Mouse (Mus musculus): ENCODE measurements at regions not wholly inside any gene's neighbourhood (a gene's known extent, or its start where the extent isn't known, plus 50 kb on each side); places are given as distances from the start of the nearest gene placed in this dataset.

GRCm38 (mm10) chr11:23169742-23170428 lies 86.0 kb upstream of the Xpo1 start:
- no peak for ATAC-seq
- H3K36me3 ChIP-seq (ENCODE audit: control insufficient read depth, insufficient read depth): no peaks in the 10 kb centered on the region
- no peak for TF ChIP-seq CTCF (IDR thresholded peaks at IDR 0.05; ENCODE audit: low read depth)

GRCm38 (mm10) chr11:23170813-23171212 lies 85.0 kb upstream of the Xpo1 start:
- Histone ChIP-seq H3K27me3 (replicated peaks; ENCODE audit: control insufficient read depth, insufficient read depth, low read length) (no peaks in the 10 kb centered on the region), H3K4me1 (replicated peaks; ENCODE audit: control insufficient read depth, insufficient read depth, low read length) (no peaks in the 10 kb centered on the region), H3K27ac (ENCODE audit: low read depth, low read length) (no peak overlapping the region), H3K4me2 (replicated peaks; ENCODE audit: low read depth) (no peak overlapping the region), H3K36me3 (ENCODE audit: control insufficient read depth, insufficient read depth) (no peaks in the 10 kb centered on the region), H3K4me3 (ENCODE audit: low read depth, low read length) (no peak overlapping the region), H3K9me3 (ENCODE audit: control insufficient read depth) (no peaks in the 10 kb centered on the region), H3K9ac (ENCODE audit: low read depth, low read length) (no peak overlapping the region)
- no peak for ATAC-seq
- 72% methylated on average over 2 of the region's 2 CpGs for WGBS
- TF ChIP-seq CTCF (IDR thresholded peaks at IDR 0.05; ENCODE audit: low read depth): no peak

More at GRCm38 (mm10) chr11:23169742-23170428, 86.0 kb upstream of the Xpo1 start:
- Histone ChIP-seq H3K9me3 (ENCODE audit: control insufficient read depth) (no peaks in the 10 kb centered on the region), H3K4me2 (replicated peaks; ENCODE audit: low read depth) (no peak overlapping the region), H3K27ac (ENCODE audit: low read depth, low read length) (no peak overlapping the region), H3K27me3 (replicated peaks; ENCODE audit: control insufficient read depth, insufficient read depth, low read length) (no peaks in the 10 kb centered on the region), H3K4me1 (replicated peaks; ENCODE audit: control insufficient read depth, insufficient read depth, low read length) (no peaks in the 10 kb centered on the region), H3K4me3 (ENCODE audit: low read depth, low read length) (no peak overlapping the region), H3K9ac (ENCODE audit: low read depth, low read length) (no peak overlapping the region)
- 39% methylated on average over 3 of the region's 3 CpGs for WGBS

GRCm38 (mm10) chr11:23171760-23172159 lies 84.1 kb upstream of the Xpo1 start:
- Histone ChIP-seq H3K4me3 (ENCODE audit: low read depth, low read length) (no peak overlapping the region), H3K36me3 (ENCODE audit: control insufficient read depth, insufficient read depth) (no peaks in the 10 kb centered on the region), H3K4me1 (replicated peaks; ENCODE audit: control insufficient read depth, insufficient read depth, low read length) (no peaks in the 10 kb centered on the region), H3K9ac (ENCODE audit: low read depth, low read length) (no peak overlapping the region), H3K9me3 (ENCODE audit: control insufficient read depth) (no peaks in the 10 kb centered on the region), H3K27me3 (replicated peaks; ENCODE audit: control insufficient read depth, insufficient read depth, low read length) (no peaks in the 10 kb centered on the region), H3K27ac (ENCODE audit: low read depth, low read length) (no peak overlapping the region), H3K4me2 (replicated peaks; ENCODE audit: low read depth) (no peak overlapping the region)
- WGBS: 100% methylated on average over 1 of the region's 1 CpGs
- no peak for TF ChIP-seq CTCF (IDR thresholded peaks at IDR 0.05; ENCODE audit: low read depth)
- no peak for ATAC-seq

- no peak overlapping the region for H3K4me2 ChIP-seq (replicated peaks; ENCODE audit: low read depth)
- no peaks in the 10 kb centered on the region for H3K36me3 ChIP-seq (ENCODE audit: control insufficient read depth, insufficient read depth)
- no peak overlapping the region for H3K4me3 ChIP-seq (ENCODE audit: low read depth, low read length)
- H3K9me3 ChIP-seq (ENCODE audit: control insufficient read depth): no peaks in the 10 kb centered on the region
- ATAC-seq: no peak
- H3K27me3 ChIP-seq (replicated peaks; ENCODE audit: control insufficient read depth, insufficient read depth, low read length): no peaks in the 10 kb centered on the region
- no peak overlapping the region for H3K9ac ChIP-seq (ENCODE audit: low read depth, low read length)
- H3K27ac ChIP-seq (ENCODE audit: low read depth, low read length): no peak overlapping the region
- no peaks in the 10 kb centered on the region for H3K4me1 ChIP-seq (replicated peaks; ENCODE audit: control insufficient read depth, insufficient read depth, low read length)
- 78% methylated on average over 7 of the region's 7 CpGs for WGBS
- TF ChIP-seq CTCF (IDR thresholded peaks at IDR 0.05; ENCODE audit: low read depth): no peak
Measured at GRCm38 (mm10) chr11:23181647-23182046, 74.2 kb upstream of the Xpo1 start.

- Histone ChIP-seq H3K4me2 (replicated peaks; ENCODE audit: low read depth) (no peak overlapping the region), H3K9ac (ENCODE audit: low read depth, low read length) (no peak overlapping the region), H3K4me3 (ENCODE audit: low read depth, low read length) (no peak overlapping the region), H3K9me3 (ENCODE audit: control insufficient read depth) (no peaks in the 10 kb centered on the region), H3K36me3 (ENCODE audit: control insufficient read depth, insufficient read depth) (no peaks in the 10 kb centered on the region), H3K27ac (ENCODE audit: low read depth, low read length) (no peak overlapping the region), H3K4me1 (replicated peaks; ENCODE audit: control insufficient read depth, insufficient read depth, low read length) (no peaks in the 10 kb centered on the region), H3K27me3 (replicated peaks; ENCODE audit: control insufficient read depth, insufficient read depth, low read length) (no peaks in the 10 kb centered on the region)
- no peak for ATAC-seq
- 0 out of 2 replicates have a peak, but pooled peaks have one; percentile 24 for TF ChIP-seq CTCF (IDR thresholded peaks at IDR 0.05; ENCODE audit: low read depth)
- 97% methylated on average over 2 of the region's 2 CpGs for WGBS
Measured at GRCm38 (mm10) chr11:23185211-23185610, 70.6 kb upstream of the Xpo1 start.

GRCm38 (mm10) chr11:23201701-23202449 lies 54.0 kb upstream of the Xpo1 start:
- Histone ChIP-seq H3K4me1 (replicated peaks; ENCODE audit: control insufficient read depth, insufficient read depth, low read length) (no peaks in the 10 kb centered on the region), H3K27me3 (replicated peaks; ENCODE audit: control insufficient read depth, insufficient read depth, low read length) (no peaks in the 10 kb centered on the region), H3K4me2 (replicated peaks; ENCODE audit: low read depth) (no peak overlapping the region), H3K27ac (ENCODE audit: low read depth, low read length) (no peak overlapping the region), H3K36me3 (ENCODE audit: control insufficient read depth, insufficient read depth) (no peaks in the 10 kb centered on the region), H3K9ac (ENCODE audit: low read depth, low read length) (no peak overlapping the region), H3K9me3 (ENCODE audit: control insufficient read depth) (no peaks in the 10 kb centered on the region), H3K4me3 (ENCODE audit: low read depth, low read length) (no peak overlapping the region)
- no peak for TF ChIP-seq CTCF (IDR thresholded peaks at IDR 0.05; ENCODE audit: low read depth)
- WGBS: 87% methylated on average over 9 of the region's 9 CpGs
- no peak for ATAC-seq
